Mouse (Mus musculus) embryonic fibroblast, embryonic 13.5 days (primary cell): ENCODE data around the gene Capn1.

Experiments
- CTCF ChIP-seq: IDR thresholded peaks from 2 replicates; pipeline ENCODE4 v1.5.1; 2011; ENCODE audit warnings: mild to moderate bottlenecking, control low read depth, low read length, moderate library complexity, borderline replicate concordance; ENCODE audit not compliant: insufficient read depth
- POLR2A ChIP-seq: IDR thresholded peaks from 2 replicates; pipeline ENCODE4 v1.6.1; 2011; ENCODE audit warnings: low read depth, mild to moderate bottlenecking, control low read depth, low read length, moderate library complexity

GRCm38 (mm10) chr19:5988815-5989452, 26.8 kb downstream of the Capn1 start:
- TF ChIP-seq POLR2A (peak; percentile 36; the same call in 1 of the 2 replicates), CTCF (no peak)
